Mouse (Mus musculus): Measurements from ENCODE around the gene Uchl1.

- TF ChIP-seq POLR2A (IDR thresholded peaks at IDR 0.05; ENCODE audit: extremely low read depth, insufficient read depth, low read length): no peak
- TF ChIP-seq CTCF (IDR thresholded peaks at IDR 0.05; ENCODE audit: extremely low read depth, insufficient read depth, low read length): no peak
Measured at GRCm38 (mm10) chr5:66685930-66686329, 10.0 kb downstream of the Uchl1 start.

Measured in cortical plate, adult 2 months (tissue).